In genomic region chr9:66646226-66646625, GRCm38 (mm10) we compare ENCODE assay signal across 9 mouse cellular contexts. TPM values are rescaled to one million over a fixed set of nuclear protein-coding genes. Genes with fewer than 3 reads are reported as not detected.
DNase-seq lines count a peak whose midpoint lies in the region; ATAC-seq and TF ChIP-seq lines count a peak whose summit lies in the region.
"Had no signal": no experiment of that assay in that cellular context is flagged by ENCODE, and none has a peak within 500 bp of the region (broad histone marks: within the 10 kb centered on the region; RNA-seq: fewer than 3 reads in every experiment).

No protein-coding gene starts in this region.

- H3K4me1 ChIP-seq in CH12.LX (ENCODE audit: control insufficient read depth in 1 of 2, insufficient read depth in 2 of 2): peaks cover 8 to 27% of the 10 kb centered on the region in 2 experiments; a peak in 3 of 4 replicates
- no peaks in the 10 kb centered on the region; the same call in 1 of the 2 replicates for H3K4me1 ChIP-seq in forebrain, embryonic 11.5 days (replicated peaks; ENCODE audit: control insufficient read depth, insufficient read depth, low read length)
- H3K4me1 ChIP-seq in heart, embryonic 16.5 days (ENCODE audit: control insufficient read depth, insufficient read depth, low read length): peaks cover 5% of the 10 kb centered on the region
- H3K4me1 ChIP-seq in liver, embryonic 12.5 days: no peaks in the 10 kb centered on the region
- H3K4me1 ChIP-seq in neural tube, embryonic 14.5 days (ENCODE audit: control insufficient read depth, insufficient read depth, low read length): no peaks in the 10 kb centered on the region

- no peaks in the 10 kb centered on the region for H3K9me3 ChIP-seq in CH12.LX (replicated peaks; ENCODE audit: low read length)
- H3K9me3 ChIP-seq in forebrain, embryonic 11.5 days (ENCODE audit: control insufficient read depth, low read length): no peaks in the 10 kb centered on the region
- H3K9me3 ChIP-seq in heart, embryonic 16.5 days (replicated peaks; ENCODE audit: control insufficient read depth, low read length): no peaks in the 10 kb centered on the region
- H3K9me3 ChIP-seq in liver, embryonic 12.5 days (replicated peaks): no peaks in the 10 kb centered on the region
- H3K9me3 ChIP-seq in neural tube, embryonic 14.5 days (ENCODE audit: control insufficient read depth, low read length): no peaks in the 10 kb centered on the region
- H3K9me3 ChIP-seq: heart, embryonic 13.5 days had no signal

- in situ Hi-C loops in CH12.LX (cut with MboI; ENCODE audit: low pct_ligation_motif_present, low pct_unique_long_range_greater_than_20kb, low sequenced_read_pairs): loop anchor here (5.0 to 10.0 kb wide), 2 partner anchors 49 to 66 kb away; partner anchors contain the start of gene Car12

- TF ChIP-seq RAD21 in CH12.LX (IDR thresholded peaks at IDR 0.05; ENCODE audit: low read depth, low read length): peak; percentile 95

- no peak for TF ChIP-seq POLR2A in CH12.LX (IDR thresholded peaks at IDR 0.05; ENCODE audit: low read depth, low read length)

- peak; percentile 72 to 97 for TF ChIP-seq CTCF in CH12.LX (conservative IDR thresholded peaks at IDR 0.05 in 1 of 2, IDR thresholded peaks at IDR 0.05 in 1 of 2; ENCODE audit: low read depth in 2 of 2, low read length in 2 of 2)

- dilution Hi-C loops in CH12.LX (cut with MboI; ENCODE audit: extremely low pct_ligation_motif_present, extremely low pct_unique_long_range_greater_than_20kb, low sequenced_read_pairs): no loop called here

- peak; percentile 79 for DNase-seq in CH12.LX (ENCODE audit: extremely low read depth)
- peak; percentile 69 for DNase-seq in c-Kit-positive CD71-negative TER-119-negative erythroid progenitor cells, embryonic 14.5 days (ENCODE audit: low read depth)
- peak; percentile 93 for DNase-seq in forebrain, embryonic 11.5 days (ENCODE audit: low spot score)
- peak; percentile 93 for DNase-seq in kidney, postnatal 14 days
- DNase-seq in telencephalon, adult 2 months (ENCODE audit: low read depth, low spot score): peak; percentile 45

- H3K4me2 ChIP-seq in CH12.LX (ENCODE audit: insufficient read depth, low read depth, poor library complexity, severe bottlenecking): peak overlapping the region; percentile 44; the same call in 1 of the 2 replicates
- H3K4me2 ChIP-seq in forebrain, embryonic 11.5 days (ENCODE audit: low read depth, low read length, severe bottlenecking): no peak overlapping the region
- H3K4me2 ChIP-seq in heart, embryonic 16.5 days (ENCODE audit: low read depth, low read length): no peak overlapping the region
- H3K4me2 ChIP-seq in liver, embryonic 12.5 days: no peak overlapping the region
- H3K4me2 ChIP-seq in neural tube, embryonic 14.5 days (ENCODE audit: low read depth, low read length): no peak overlapping the region
- H3K4me2 ChIP-seq: heart, embryonic 13.5 days had no signal

- no peak for TF ChIP-seq EP300 in CH12.LX (IDR thresholded peaks at IDR 0.05; ENCODE audit: low read length)

- WGBS in forebrain, embryonic 11.5 days: 22% methylated on average over 7 of the region's 7 CpGs
- WGBS in heart, embryonic 16.5 days: 15% methylated on average over 7 of the region's 7 CpGs
- WGBS in liver, embryonic 12.5 days (ENCODE audit: insufficient replicate concordance): 12% methylated on average over 7 of the region's 7 CpGs
- WGBS in neural tube, embryonic 14.5 days: 16% methylated on average over 7 of the region's 7 CpGs

- H3K27me3 ChIP-seq in CH12.LX (replicated peaks): no peaks in the 10 kb centered on the region
- no peaks in the 10 kb centered on the region for H3K27me3 ChIP-seq in forebrain, embryonic 11.5 days (ENCODE audit: control insufficient read depth, insufficient read depth, low read length)
- H3K27me3 ChIP-seq in heart, embryonic 16.5 days (ENCODE audit: control insufficient read depth, insufficient read depth, low read length): no peaks in the 10 kb centered on the region
- H3K27me3 ChIP-seq in liver, embryonic 12.5 days (replicated peaks): no peaks in the 10 kb centered on the region; the same call in 1 of the 2 replicates
- no peaks in the 10 kb centered on the region for H3K27me3 ChIP-seq in neural tube, embryonic 14.5 days (ENCODE audit: control insufficient read depth, insufficient read depth, low read length)
- H3K27me3 ChIP-seq: heart, embryonic 13.5 days had no signal

- H3K9ac ChIP-seq in CH12.LX (ENCODE audit: insufficient read depth, low read depth): no peak overlapping the region
- H3K9ac ChIP-seq in forebrain, embryonic 11.5 days (ENCODE audit: low read length): no peak overlapping the region
- no peak overlapping the region for H3K9ac ChIP-seq in heart, embryonic 16.5 days (ENCODE audit: low read length)
- H3K9ac ChIP-seq in liver, embryonic 12.5 days: no peak overlapping the region
- no peak overlapping the region for H3K9ac ChIP-seq in neural tube, embryonic 14.5 days (replicated peaks; ENCODE audit: low read depth, low read length)
- H3K9ac ChIP-seq: heart, embryonic 13.5 days had no signal

- H3K4me3 ChIP-seq in CH12.LX (replicated peaks in 1 of 3; ENCODE audit: low read depth in 2 of 3, low read length in 2 of 3, poor library complexity in 1 of 3): no peak overlapping the region
- H3K4me3 ChIP-seq in forebrain, embryonic 11.5 days (ENCODE audit: low read depth, low read length): no peak overlapping the region
- no peak overlapping the region for H3K4me3 ChIP-seq in heart, embryonic 16.5 days (ENCODE audit: low read length)
- no peak overlapping the region for H3K4me3 ChIP-seq in liver, embryonic 12.5 days
- no peak overlapping the region for H3K4me3 ChIP-seq in neural tube, embryonic 14.5 days (ENCODE audit: low read depth, low read length)
- H3K4me3 ChIP-seq: heart, embryonic 13.5 days had no signal

- no peaks in the 10 kb centered on the region for H3K79me2 ChIP-seq in CH12.LX (replicated peaks; ENCODE audit: control insufficient read depth, extremely low read depth, insufficient read depth, poor library complexity, severe bottlenecking)

- no peaks in the 10 kb centered on the region for H3K36me3 ChIP-seq in CH12.LX (replicated peaks in 1 of 2; ENCODE audit: control insufficient read depth in 1 of 2, insufficient read depth in 1 of 2, low read length in 1 of 2)
- H3K36me3 ChIP-seq in forebrain, embryonic 11.5 days (ENCODE audit: control insufficient read depth, insufficient read depth, low read length): no peaks in the 10 kb centered on the region
- no peaks in the 10 kb centered on the region for H3K36me3 ChIP-seq in heart, embryonic 16.5 days (ENCODE audit: control insufficient read depth, insufficient read depth)
- no peaks in the 10 kb centered on the region for H3K36me3 ChIP-seq in liver, embryonic 12.5 days
- H3K36me3 ChIP-seq in neural tube, embryonic 14.5 days (ENCODE audit: control insufficient read depth, insufficient read depth, low read length): no peaks in the 10 kb centered on the region
- H3K36me3 ChIP-seq: heart, embryonic 13.5 days had no signal

- no peak overlapping the region for H3K27ac ChIP-seq in CH12.LX (ENCODE audit: insufficient read depth, low read depth)
- H3K27ac ChIP-seq in forebrain, embryonic 11.5 days (ENCODE audit: low read depth, low read length): no peak overlapping the region
- H3K27ac ChIP-seq in heart, embryonic 16.5 days (ENCODE audit: low read length): no peak overlapping the region
- H3K27ac ChIP-seq in liver, embryonic 12.5 days: no peak overlapping the region
- no peak overlapping the region for H3K27ac ChIP-seq in neural tube, embryonic 14.5 days (ENCODE audit: low read depth, low read length)
- H3K27ac ChIP-seq: heart, embryonic 13.5 days had no signal

- 0 out of 2 replicates have a peak, but pooled peaks have one; percentile 46 for ATAC-seq in forebrain, embryonic 11.5 days (replicated peaks; ENCODE audit: low FRiP score)
- peak; percentile 88 for ATAC-seq in heart, embryonic 16.5 days (replicated peaks; ENCODE audit: extremely low read depth, insufficient read depth, low FRiP score)
- ATAC-seq in liver, embryonic 12.5 days: 0 out of 2 replicates have a peak, but pooled peaks have one; percentile 58
- peak; percentile 82 for ATAC-seq in neural tube, embryonic 14.5 days (ENCODE audit: low read depth)

TF ChIP-seq in CH12.LX, 34 proteins besides CTCF, POLR2A, EP300 and RAD21 (continues in another document):
- TF ChIP-seq UBTF (IDR thresholded peaks at IDR 0.05; ENCODE audit: low read depth, low read length) (no peak), MAZ (IDR thresholded peaks at IDR 0.05; ENCODE audit: low read depth, low read length) (peak; percentile 25; the same call in 1 of the 2 replicates), MXI1 (IDR thresholded peaks at IDR 0.05; ENCODE audit: low read depth, low read length) (no peak), PAX5 (IDR thresholded peaks at IDR 0.05; ENCODE audit: low read length) (no peak), KAT2A (IDR thresholded peaks at IDR 0.05; ENCODE audit: insufficient replicate concordance, low read length) (no peak), IRF4 (IDR thresholded peaks at IDR 0.05; ENCODE audit: low read depth, low read length) (peak; percentile 60), ZKSCAN1 (IDR thresholded peaks at IDR 0.05; ENCODE audit: borderline replicate concordance, low read depth, low read length) (no peak), ZNF384 (IDR thresholded peaks at IDR 0.05; ENCODE audit: low read depth, low read length) (no peak), POLR2AphosphoS2 (IDR thresholded peaks at IDR 0.05; ENCODE audit: low read depth, low read length) (no peak), NELFE (IDR thresholded peaks at IDR 0.05; ENCODE audit: low read depth, low read length) (no peak; the same call in 1 of the 2 replicates), USF2 (conservative IDR thresholded peaks at IDR 0.05; ENCODE audit: low read depth, low read length) (no peak), E2F4 (IDR thresholded peaks at IDR 0.05; ENCODE audit: insufficient replicate concordance, low read depth, low read length) (no peak), JUN (IDR thresholded peaks at IDR 0.05; ENCODE audit: insufficient read depth, low read depth, low read length) (no peak), MYC (IDR thresholded peaks at IDR 0.05; ENCODE audit: low read depth, low read length) (peak; percentile 75), RCOR1 (conservative IDR thresholded peaks at IDR 0.05; ENCODE audit: low read depth, low read length) (no peak), BHLHE40 (IDR thresholded peaks at IDR 0.05; ENCODE audit: low read depth, low read length) (no peak), NRF1 (IDR thresholded peaks at IDR 0.05; ENCODE audit: low read depth, low read length) (0 out of 2 replicates have a peak, but pooled peaks have one; percentile 17)

RNA-seq across cellular contexts. Expression of gene Usp3, which starts 53.3 kb away (rescaled TPM):
- total RNA-seq in CH12.LX (2012; rRNA removed): 19.0 and 24.4 TPM in 2 replicates
- 36.6 and 40.8 TPM in 2 replicates for total RNA-seq in CH12.LX (2014; rRNA removed)
- 39.5 and 50.9 TPM in 2 replicates for polyA plus RNA-seq in CH12.LX (2012; ENCODE audit: insufficient read length, low read depth)
- 92.4 and 99.8 TPM in 2 replicates for polyA plus RNA-seq in forebrain, embryonic 11.5 days (2014; fragmentation: Nextera tagmentation; extraction: Ambion mirVana)
- polyA plus RNA-seq in heart, embryonic 16.5 days (2015; fragmentation: Nextera tagmentation; extraction: Ambion mirVana): 42.3 and 42.7 TPM in 2 replicates
- 20.3 and 21.3 TPM in 2 replicates for polyA plus RNA-seq in liver, embryonic 12.5 days (2016; fragmentation: Nextera tagmentation; extraction: Ambion mirVana)
- polyA plus RNA-seq in neural tube, embryonic 14.5 days (2014; fragmentation: Nextera tagmentation; extraction: Ambion mirVana): 73.7 and 83.0 TPM in 2 replicates
